Mouse (Mus musculus) layer of hippocampus, adult 9-10 months (tissue): ENCODE data around the gene Cxadr.
"Not testable (repeated sequence)": the region's sequence is repeated elsewhere in the genome, so short reads cannot be mapped to it uniquely, and the experiment has no call there.

Source experiments
- DNase-seq: peaks from one replicate; pipeline ENCODE4 v3.0.0; 2022; ENCODE audit warnings: low spot score

The Cxadr gene

GRCm38 (mm10) chr16:78306606-78307005 lies 5.3 kb downstream of the Cxadr start:
- no peak for DNase-seq

GRCm38 (mm10) chr16:78307476-78308192 lies 6.3 kb downstream of the Cxadr start:
- no peak for DNase-seq

DNA sequence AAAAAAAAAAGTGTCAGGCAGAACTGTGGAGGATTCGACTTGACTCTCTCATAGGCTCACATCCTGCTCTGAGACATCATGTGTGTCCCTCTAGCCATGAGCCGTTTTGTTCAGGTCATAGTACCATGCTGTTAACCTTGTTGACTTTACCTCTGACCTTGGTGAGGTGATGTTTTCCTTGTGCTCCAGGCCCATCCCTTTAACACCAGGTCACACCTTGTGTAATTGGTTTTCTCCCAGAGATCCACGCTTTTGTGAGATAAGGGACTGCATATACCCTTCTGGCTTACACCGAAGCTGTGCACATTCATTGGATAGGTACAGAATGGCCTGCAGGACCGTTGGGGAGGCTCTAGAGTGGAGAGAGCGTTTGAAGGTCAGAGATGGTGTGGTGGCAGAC lies 8.0 kb downstream of the Cxadr start:
- DNase-seq: no peak

DNA sequence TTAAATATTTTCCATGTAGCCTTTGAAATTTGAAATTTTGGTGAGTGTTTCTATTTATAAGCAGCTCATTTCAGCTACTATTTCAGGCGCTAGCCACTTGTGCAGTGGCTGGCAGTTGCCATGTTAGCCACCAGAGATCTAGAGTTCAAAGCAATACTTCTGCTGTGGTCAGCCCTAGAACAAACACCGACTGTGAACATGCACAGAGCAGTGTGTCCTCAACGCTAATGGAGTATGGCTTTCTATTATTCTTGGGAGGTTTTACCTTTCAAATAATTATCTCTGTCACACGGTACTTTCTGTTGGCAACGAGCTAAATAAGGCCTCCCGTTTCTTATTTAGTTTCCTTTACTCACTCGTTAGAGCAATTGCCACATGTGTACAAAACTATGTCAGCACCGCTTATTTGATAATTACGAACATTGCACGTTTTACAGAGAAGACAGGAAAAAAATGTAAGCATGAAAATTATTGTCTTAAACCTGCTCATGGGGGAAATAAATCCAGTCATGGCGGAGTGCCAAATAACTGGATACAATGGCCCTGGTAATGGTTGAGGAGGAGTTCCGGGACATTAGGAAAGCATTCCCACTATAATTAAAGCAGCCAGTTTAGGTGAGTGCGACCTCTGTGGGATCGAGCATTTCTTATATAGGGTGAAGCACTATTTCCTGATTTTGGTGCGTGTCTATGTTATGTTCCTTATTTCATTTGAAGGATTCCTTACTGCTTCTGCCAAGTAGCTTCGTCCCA lies 12.0 kb downstream of the Cxadr start:
- DNase-seq: no peak

DNA sequence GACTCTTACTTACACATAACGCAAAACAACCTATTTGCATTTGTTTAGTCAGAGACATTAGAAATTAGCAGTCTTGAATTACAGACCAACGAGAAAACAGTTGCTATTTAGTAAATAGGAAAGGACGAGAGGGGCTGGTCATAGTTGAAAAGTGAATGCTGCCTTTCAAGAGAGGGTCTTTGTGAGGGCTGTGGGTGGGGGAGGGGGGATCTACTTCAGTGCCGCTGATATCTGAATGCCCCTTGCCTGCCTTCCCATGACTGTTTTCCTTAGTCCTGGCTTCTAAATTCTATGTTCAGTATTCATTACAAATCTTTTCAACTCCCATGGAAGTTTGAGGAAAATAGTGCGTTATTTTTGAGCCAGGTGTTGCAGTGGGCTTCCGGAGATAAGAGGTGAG lies 12.7 kb downstream of the Cxadr start:
- DNase-seq: no peak

GRCm38 (mm10) chr16:78316849-78317248 lies 15.6 kb downstream of the Cxadr start:
- DNase-seq: no peak

DNA sequence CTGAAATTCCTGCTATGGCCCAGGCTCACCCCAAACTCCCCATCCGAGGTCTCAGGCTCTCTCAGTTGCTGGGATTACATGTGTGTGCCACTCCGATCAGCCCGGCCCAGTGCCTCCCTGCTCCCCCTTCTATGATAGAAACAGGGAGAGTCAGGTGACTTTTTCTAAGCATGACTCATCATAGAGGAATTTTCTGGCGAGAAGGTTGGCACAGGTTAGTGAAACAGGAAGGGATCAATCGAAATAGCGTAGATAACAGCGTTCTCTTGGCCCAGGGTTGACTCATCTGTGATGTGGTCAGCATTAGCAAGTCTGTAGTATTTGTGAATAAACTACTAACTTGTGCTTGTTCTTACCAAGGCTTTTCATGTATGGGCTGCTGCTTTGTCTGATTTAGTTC lies 16.7 kb downstream of the Cxadr start:
- no peak for DNase-seq

GRCm38 (mm10) chr16:78319711-78320110 lies 18.4 kb downstream of the Cxadr start:
- no peak for DNase-seq

- no peak for DNase-seq
These were observed 20.3 kb downstream of the Cxadr start for GRCm38 (mm10) chr16:78321559-78321958.

- DNase-seq: no peak
These were observed 20.9 kb downstream of the Cxadr start for GRCm38 (mm10) chr16:78322140-78322539.

DNA sequence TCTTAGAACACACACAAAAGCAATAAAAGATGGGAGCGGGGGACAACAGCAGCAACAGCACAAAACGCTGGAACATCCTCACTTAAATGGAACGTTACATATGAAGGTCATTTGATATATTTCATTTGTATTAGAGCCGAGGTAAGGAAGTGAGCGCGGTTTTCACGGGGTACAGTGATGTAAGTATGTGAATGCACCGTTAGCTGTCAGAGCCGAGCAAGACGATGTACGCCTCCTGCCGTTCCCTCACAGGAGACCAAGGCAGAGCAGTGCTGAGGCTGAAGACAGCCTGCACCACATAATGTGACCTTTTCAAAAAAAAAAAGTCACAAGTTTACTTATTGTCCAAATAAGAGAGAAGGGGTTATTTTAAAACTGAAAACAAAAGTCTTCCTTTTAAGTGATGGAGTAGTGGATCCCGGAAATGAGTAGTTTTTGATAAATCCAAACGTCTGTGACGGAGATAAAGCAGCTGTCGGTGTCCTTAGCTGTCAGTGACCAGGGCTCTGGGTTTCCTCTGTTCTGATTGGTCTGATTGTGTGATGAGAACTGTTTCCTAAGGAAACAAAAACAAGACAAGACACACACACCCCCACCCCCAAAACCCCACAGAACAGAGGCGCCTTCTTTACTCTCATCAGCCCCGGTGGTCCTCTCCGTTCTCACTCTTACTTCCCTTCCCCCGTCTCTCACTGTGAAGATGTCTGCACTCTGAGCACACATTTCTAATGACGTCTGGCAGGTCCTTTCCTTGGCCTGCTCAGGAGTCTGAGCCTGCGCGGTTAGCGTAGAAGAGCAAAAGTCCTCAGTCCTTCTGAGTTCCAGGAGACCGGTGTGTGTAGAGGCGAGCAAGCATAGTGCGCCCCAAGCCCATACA lies 24.9 kb downstream of the Cxadr start:
- no peak for DNase-seq

- no peak for DNase-seq
These were observed 26.3 kb downstream of the Cxadr start for GRCm38 (mm10) chr16:78327562-78327961.

- DNase-seq: no peak
These were observed 26.7 kb downstream of the Cxadr start for GRCm38 (mm10) chr16:78327999-78328398.

DNA sequence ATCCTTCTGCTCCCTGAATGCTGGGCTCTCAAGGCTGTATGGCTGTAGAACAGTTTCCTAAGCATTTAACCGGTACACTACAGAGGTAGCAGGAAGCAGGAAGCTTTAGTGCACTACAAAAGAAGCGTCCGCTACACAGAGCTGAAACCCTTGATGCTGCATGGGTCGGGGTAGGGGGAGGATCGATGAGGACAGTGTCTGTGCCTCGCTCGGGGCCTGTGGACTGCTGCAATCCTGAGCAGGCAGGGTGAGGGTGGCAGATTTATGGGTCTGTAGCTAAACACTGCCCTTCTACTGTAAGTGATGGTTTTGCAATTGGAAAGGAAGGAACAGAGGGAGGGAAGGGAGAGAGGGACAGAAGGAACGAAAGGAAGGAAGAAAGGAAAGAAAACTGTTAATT lies 35.9 kb downstream of the Cxadr start:
- DNase-seq: no peak

DNA sequence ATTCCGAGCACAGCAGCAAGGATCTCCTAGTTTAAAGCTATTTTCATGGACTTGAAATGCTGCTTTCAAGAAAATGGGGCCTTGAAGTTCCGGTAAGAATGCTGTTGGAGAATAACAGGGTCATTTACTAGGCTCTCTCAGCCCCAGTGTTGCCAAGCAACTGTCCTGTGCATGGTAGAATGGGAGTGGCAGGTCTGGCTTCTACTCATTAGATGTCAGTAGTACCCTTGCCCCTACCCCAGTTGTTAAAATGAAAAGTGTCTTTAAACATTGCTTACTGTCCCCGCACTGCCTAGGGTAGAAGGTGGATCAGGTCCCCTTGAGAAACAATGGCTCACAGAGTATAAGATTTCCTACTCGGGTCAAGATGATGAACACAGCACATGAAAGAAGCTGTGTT lies 40.1 kb downstream of the Cxadr start:
- DNase-seq: no peak

- DNase-seq: no peak
These were observed 41.5 kb downstream of the Cxadr start for GRCm38 (mm10) chr16:78342767-78343166.

GRCm38 (mm10) chr16:78343792-78344191 lies 42.5 kb downstream of the Cxadr start:
- DNase-seq: no peak

DNA sequence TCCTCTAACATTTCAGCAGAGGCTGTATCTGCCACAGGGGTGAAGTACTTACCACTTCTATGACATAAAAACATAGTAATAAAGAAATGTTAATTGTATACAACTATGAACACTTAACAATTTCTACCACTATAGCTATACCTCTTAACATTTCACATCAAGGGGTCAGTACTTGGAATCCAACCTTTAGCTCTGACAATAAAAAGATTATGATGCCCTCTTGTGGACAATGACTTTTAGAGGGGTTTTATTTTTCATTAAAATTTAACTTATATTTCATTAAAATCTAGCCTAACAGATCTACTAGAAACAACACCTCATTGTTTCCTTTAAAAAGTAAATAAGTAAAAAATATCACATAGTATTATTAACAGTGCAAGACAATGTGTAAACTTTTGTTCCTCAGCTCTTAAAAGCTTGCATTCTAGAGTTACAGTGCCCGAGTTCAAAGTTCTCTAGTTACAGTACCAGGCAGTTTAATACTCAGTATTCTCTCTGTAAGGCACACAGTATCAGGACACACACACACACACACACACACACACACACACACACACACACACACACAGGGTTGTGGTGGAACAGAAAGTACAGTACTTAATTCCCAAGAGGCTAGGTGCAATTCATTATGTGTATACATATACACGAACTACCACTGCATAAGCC lies 45.5 kb downstream of the Cxadr start:
- DNase-seq: no peak

DNA sequence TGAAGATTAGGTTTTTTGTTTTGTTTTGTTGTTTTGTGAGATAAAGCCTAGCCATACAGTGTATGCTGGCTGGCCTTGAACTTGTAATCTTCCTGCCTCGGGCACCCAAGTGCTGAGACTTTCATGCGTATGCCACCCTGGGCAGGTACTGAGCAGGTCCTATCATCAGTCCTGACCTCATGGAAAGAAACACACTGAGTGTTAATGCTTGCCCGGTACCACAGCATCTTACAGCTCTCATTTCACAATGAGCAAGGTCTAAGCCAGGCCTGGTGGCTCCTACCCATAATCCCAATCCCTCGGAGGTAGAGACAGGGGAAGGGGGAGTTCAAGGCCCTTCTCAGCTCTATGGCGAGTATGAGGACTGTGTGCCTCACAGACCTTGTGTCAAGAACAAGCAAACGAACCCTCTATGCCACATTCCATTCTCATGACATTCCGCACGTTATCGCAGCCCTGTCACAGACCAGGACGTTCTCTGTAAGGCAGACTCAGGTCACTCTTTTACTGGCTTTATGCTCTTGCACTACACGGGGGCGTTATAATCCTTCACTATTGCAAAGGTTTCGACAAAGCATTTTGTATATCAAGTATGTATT lies 46.1 kb downstream of the Cxadr start:
- DNase-seq: no peak

DNA sequence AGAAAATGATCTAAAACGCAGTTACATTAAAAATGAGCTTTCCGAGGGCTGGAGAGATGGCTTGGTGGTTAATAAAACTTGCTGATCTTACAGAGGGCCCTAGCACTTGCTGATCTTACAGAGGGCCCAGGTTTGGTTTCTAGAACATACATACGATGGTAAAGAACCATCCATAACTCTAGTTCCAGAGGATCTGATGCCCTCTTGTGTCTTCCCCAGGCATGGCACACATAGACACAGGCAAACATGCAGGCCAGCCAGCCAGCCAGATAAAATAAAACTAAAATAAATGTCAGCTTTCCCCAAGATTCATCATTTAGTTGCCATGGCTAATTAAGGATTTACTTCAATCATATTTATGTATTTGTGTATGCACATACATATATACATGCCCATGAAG lies 56.5 kb downstream of the Cxadr start:
- DNase-seq: no peak

GRCm38 (mm10) chr16:78361466-78361865 lies 60.2 kb downstream of the Cxadr start:
- DNase-seq: no peak

GRCm38 (mm10) chr16:78364554-78364953 lies 63.3 kb downstream of the Cxadr start:
- DNase-seq: not testable (repeated sequence)
